1 mouse cellular context compared by ENCODE assay signal in genomic region chr11:59596091-59596490, GRCm38 (mm10).
A peak's percentile ranks its signal among the peaks of the same experiment; 100 is the strongest.
TF ChIP-seq lines count a peak whose summit lies in the region.

No protein-coding gene starts in this region.

TF ChIP-seq in CH12.LX, 34 proteins besides CTCF, POLR2A, EP300 and RAD21 (continued from another document):
- TF ChIP-seq SIN3A (IDR thresholded peaks at IDR 0.05; ENCODE audit: low read length) (no peak), SMC3 (IDR thresholded peaks at IDR 0.05; ENCODE audit: low read depth, low read length) (peak; percentile 51), MAX (IDR thresholded peaks at IDR 0.05; ENCODE audit: low read length) (peak; percentile 82), KAT2A (IDR thresholded peaks at IDR 0.05; ENCODE audit: insufficient replicate concordance, low read length) (no peak)
